Mouse (Mus musculus): Measurements from ENCODE around the gene Hes1. TPM values are rescaled to one million over a fixed set of nuclear protein-coding genes. Genes with fewer than 3 reads are reported as not detected.

Gene Hes1
- polyA plus RNA-seq, 1 experiment, result 22.4 TPM

- Histone ChIP-seq H3K27ac (ENCODE audit: insufficient read depth, low read length) (no peak overlapping the region), H3K27me3 (ENCODE audit: control insufficient read depth, insufficient read depth, low read length) (no peaks in the 10 kb centered on the region), H3K4me3 (replicated peaks; ENCODE audit: insufficient read depth, low read depth, low read length) (no peak overlapping the region), H3K4me1 (ENCODE audit: control insufficient read depth, insufficient read depth, low read length) (no peaks in the 10 kb centered on the region)
- 95% methylated on average over 8 of the region's 8 CpGs for WGBS
- TF ChIP-seq CTCF (IDR thresholded peaks at IDR 0.05; ENCODE audit: borderline replicate concordance, insufficient read depth, low read depth, low read length) (no peak), POLR2A (IDR thresholded peaks at IDR 0.05; ENCODE audit: borderline replicate concordance, insufficient read depth, low read length) (no peak)
- DNase-seq, result no peak
Measured at GRCm38 (mm10) chr16:30082965-30083364, 18.8 kb downstream of the Hes1 start.

- Histone ChIP-seq H3K4me3 (replicated peaks; ENCODE audit: insufficient read depth, low read depth, low read length) (no peak overlapping the region), H3K4me1 (ENCODE audit: control insufficient read depth, insufficient read depth, low read length) (no peaks in the 10 kb centered on the region), H3K27ac (ENCODE audit: insufficient read depth, low read length) (no peak overlapping the region), H3K27me3 (ENCODE audit: control insufficient read depth, insufficient read depth, low read length) (no peaks in the 10 kb centered on the region)
- no peak for DNase-seq
- 76% methylated on average over 3 of the region's 3 CpGs for WGBS
- no peak for TF ChIP-seq CTCF (IDR thresholded peaks at IDR 0.05; ENCODE audit: borderline replicate concordance, insufficient read depth, low read depth, low read length)
- TF ChIP-seq POLR2A (IDR thresholded peaks at IDR 0.05; ENCODE audit: borderline replicate concordance, insufficient read depth, low read length), result no peak
Measured at GRCm38 (mm10) chr16:30083536-30083935, 19.4 kb downstream of the Hes1 start.

- H3K27ac ChIP-seq (ENCODE audit: insufficient read depth, low read length), result no peak overlapping the region
- H3K4me1 ChIP-seq (ENCODE audit: control insufficient read depth, insufficient read depth, low read length), result no peaks in the 10 kb centered on the region
- no peak for DNase-seq
- WGBS, result 87% methylated on average over 5 of the region's 5 CpGs
- TF ChIP-seq CTCF (IDR thresholded peaks at IDR 0.05; ENCODE audit: borderline replicate concordance, insufficient read depth, low read depth, low read length) (no peak), POLR2A (IDR thresholded peaks at IDR 0.05; ENCODE audit: borderline replicate concordance, insufficient read depth, low read length) (no peak)
- H3K4me3 ChIP-seq (replicated peaks; ENCODE audit: insufficient read depth, low read depth, low read length), result no peak overlapping the region
- no peaks in the 10 kb centered on the region for H3K27me3 ChIP-seq (ENCODE audit: control insufficient read depth, insufficient read depth, low read length)
Measured at GRCm38 (mm10) chr16:30088646-30089045, 24.5 kb downstream of the Hes1 start.

- H3K4me1 ChIP-seq (ENCODE audit: control insufficient read depth, insufficient read depth, low read length), result no peaks in the 10 kb centered on the region
- WGBS, result 89% methylated on average over 9 of the region's 9 CpGs
- H3K4me3 ChIP-seq (replicated peaks; ENCODE audit: insufficient read depth, low read depth, low read length), result no peak overlapping the region
- H3K27me3 ChIP-seq (ENCODE audit: control insufficient read depth, insufficient read depth, low read length), result no peaks in the 10 kb centered on the region
- DNase-seq, result no peak
- no peak for TF ChIP-seq POLR2A (IDR thresholded peaks at IDR 0.05; ENCODE audit: borderline replicate concordance, insufficient read depth, low read length)
- no peak for TF ChIP-seq CTCF (IDR thresholded peaks at IDR 0.05; ENCODE audit: borderline replicate concordance, insufficient read depth, low read depth, low read length)
- H3K27ac ChIP-seq (ENCODE audit: insufficient read depth, low read length), result no peak overlapping the region
Measured at GRCm38 (mm10) chr16:30090200-30090865, 26.1 kb downstream of the Hes1 start.

DNA sequence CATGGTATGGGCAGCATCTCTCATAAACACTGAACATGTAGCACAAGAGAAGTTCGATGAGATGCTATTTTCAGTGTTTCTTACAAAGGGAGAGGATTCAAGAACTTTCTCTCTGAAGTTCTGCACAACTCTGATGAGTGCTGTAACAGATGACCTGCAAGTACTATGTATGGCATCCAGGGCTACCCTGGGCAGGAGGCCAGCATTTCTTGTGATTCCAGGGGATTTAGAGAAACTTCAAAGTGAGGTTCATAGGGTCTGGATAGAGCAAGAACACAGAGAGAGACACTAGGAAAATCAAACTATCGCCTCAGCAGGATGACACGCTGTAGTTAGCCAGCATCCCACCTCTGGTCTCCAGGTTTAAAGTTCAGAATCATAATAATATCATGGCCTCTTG, 31.9 kb downstream of the Hes1 start:
- no peak overlapping the region for H3K27ac ChIP-seq (ENCODE audit: insufficient read depth, low read length)
- H3K4me3 ChIP-seq (replicated peaks; ENCODE audit: insufficient read depth, low read depth, low read length), result no peak overlapping the region
- no peaks in the 10 kb centered on the region for H3K4me1 ChIP-seq (ENCODE audit: control insufficient read depth, insufficient read depth, low read length)
- no peaks in the 10 kb centered on the region; the same call in 1 of the 2 replicates for H3K27me3 ChIP-seq (ENCODE audit: control insufficient read depth, insufficient read depth, low read length)
- TF ChIP-seq CTCF (IDR thresholded peaks at IDR 0.05; ENCODE audit: borderline replicate concordance, insufficient read depth, low read depth, low read length) (no peak), POLR2A (IDR thresholded peaks at IDR 0.05; ENCODE audit: borderline replicate concordance, insufficient read depth, low read length) (no peak)
- WGBS, result 79% methylated on average over 3 of the region's 3 CpGs
- DNase-seq, result no peak

GRCm38 (mm10) chr16:30096475-30096874, 32.3 kb downstream of the Hes1 start:
- no peak overlapping the region for H3K27ac ChIP-seq (ENCODE audit: insufficient read depth, low read length)
- H3K27me3 ChIP-seq (ENCODE audit: control insufficient read depth, insufficient read depth, low read length), result no peaks in the 10 kb centered on the region; the same call in 1 of the 2 replicates
- no peaks in the 10 kb centered on the region for H3K4me1 ChIP-seq (ENCODE audit: control insufficient read depth, insufficient read depth, low read length)
- WGBS, result 50% methylated on average over 7 of the region's 7 CpGs
- DNase-seq, result no peak
- no peak for TF ChIP-seq POLR2A (IDR thresholded peaks at IDR 0.05; ENCODE audit: borderline replicate concordance, insufficient read depth, low read length)
- H3K4me3 ChIP-seq (replicated peaks; ENCODE audit: insufficient read depth, low read depth, low read length), result no peak overlapping the region

GRCm38 (mm10) chr16:30099124-30099523, 34.9 kb downstream of the Hes1 start:
- H3K27ac ChIP-seq (ENCODE audit: insufficient read depth, low read length), result no peak overlapping the region
- no peak overlapping the region for H3K4me3 ChIP-seq (replicated peaks; ENCODE audit: insufficient read depth, low read depth, low read length)
- no peak for DNase-seq
- H3K4me1 ChIP-seq (ENCODE audit: control insufficient read depth, insufficient read depth, low read length), result no peaks in the 10 kb centered on the region
- TF ChIP-seq POLR2A (IDR thresholded peaks at IDR 0.05; ENCODE audit: borderline replicate concordance, insufficient read depth, low read length) (no peak), CTCF (IDR thresholded peaks at IDR 0.05; ENCODE audit: borderline replicate concordance, insufficient read depth, low read depth, low read length) (no peak)
- H3K27me3 ChIP-seq (ENCODE audit: control insufficient read depth, insufficient read depth, low read length), result no peaks in the 10 kb centered on the region; the same call in 1 of the 2 replicates
- 59% methylated on average over 5 of the region's 5 CpGs for WGBS

GRCm38 (mm10) chr16:30102149-30102915, 38.1 kb downstream of the Hes1 start:
- H3K4me3 ChIP-seq (replicated peaks; ENCODE audit: insufficient read depth, low read depth, low read length), result no peak overlapping the region
- H3K27me3 ChIP-seq (ENCODE audit: control insufficient read depth, insufficient read depth, low read length), result no peaks in the 10 kb centered on the region
- DNase-seq, result no peak
- no peaks in the 10 kb centered on the region for H3K4me1 ChIP-seq (ENCODE audit: control insufficient read depth, insufficient read depth, low read length)
- no peak for TF ChIP-seq CTCF (IDR thresholded peaks at IDR 0.05; ENCODE audit: borderline replicate concordance, insufficient read depth, low read depth, low read length)
- WGBS, result 53% methylated on average over 10 of the region's 10 CpGs
- H3K27ac ChIP-seq (ENCODE audit: insufficient read depth, low read length), result no peak overlapping the region

All from cerebellum, adult 2 months (tissue).